Mouse (Mus musculus): ENCODE results near the gene Ywhag. TPM values are rescaled to one million over a fixed set of nuclear protein-coding genes. Genes with fewer than 3 reads are reported as not detected.

Ywhag gene
- polyA plus RNA-seq, 1 experiment from 2014 or later = 149 TPM

GRCm38 (mm10) chr5:135963280-135963627 is 28.8 kb upstream of the Ywhag start:
- Histone ChIP-seq H3K36me3 (no peaks in the 10 kb centered on the region), H3K27me3 (no peaks in the 10 kb centered on the region), H3K9ac (peak overlapping the region; percentile 85), H3K27ac (replicated peaks) (peak overlapping the region; percentile 95), H3K9me3 (replicated peaks) (no peaks in the 10 kb centered on the region), H3K4me3 (replicated peaks) (peak overlapping the region; percentile 71), H3K4me2 (replicated peaks) (peak overlapping the region; percentile 86), H3K4me1 (peaks cover 23% of the 10 kb centered on the region)
- WGBS = 6% methylated on average over 6 of the region's 6 CpGs
- no peak for ATAC-seq (ENCODE audit: insufficient number of reproducible peaks, low FRiP score, low TSS enrichment, low read depth)

- peak; percentile 96 for ATAC-seq (ENCODE audit: insufficient number of reproducible peaks, low FRiP score, low TSS enrichment, low read depth)
Measured at GRCm38 (mm10) chr5:135962492-135963279, 28.3 kb upstream of the Ywhag start.

GRCm38 (mm10) chr5:135962125-135962491 is 27.7 kb upstream of the Ywhag start:
- 0% methylated on average over 11 of the region's 11 CpGs for WGBS
- Histone ChIP-seq H3K9ac (no peak overlapping the region), H3K4me1 (peaks cover 25% of the 10 kb centered on the region), H3K4me3 (replicated peaks) (peak overlapping the region; percentile 71), H3K4me2 (replicated peaks) (peak overlapping the region; percentile 86), H3K36me3 (no peaks in the 10 kb centered on the region), H3K9me3 (replicated peaks) (no peaks in the 10 kb centered on the region), H3K27ac (replicated peaks) (peak overlapping the region; percentile 95), H3K27me3 (no peaks in the 10 kb centered on the region)
- ATAC-seq (ENCODE audit: insufficient number of reproducible peaks, low FRiP score, low TSS enrichment, low read depth) = no peak

More at GRCm38 (mm10) chr5:135962492-135963279, 28.3 kb upstream of the Ywhag start:
- Histone ChIP-seq H3K27me3 (no peaks in the 10 kb centered on the region), H3K4me1 (peaks cover 25% of the 10 kb centered on the region), H3K4me2 (replicated peaks) (peak overlapping the region; percentile 86), H3K9ac (peak overlapping the region; percentile 85), H3K27ac (replicated peaks) (peak overlapping the region; percentile 95), H3K4me3 (replicated peaks) (peak overlapping the region; percentile 71), H3K36me3 (no peaks in the 10 kb centered on the region), H3K9me3 (replicated peaks) (no peaks in the 10 kb centered on the region)
- under 1% methylated on average over 63 of the region's 64 CpGs for WGBS

- 0 out of 2 replicates have a peak overlapping the region, but pooled peaks have one; percentile 86 for H3K4me2 ChIP-seq (replicated peaks)
- H3K27ac ChIP-seq (replicated peaks) = peak overlapping the region; percentile 95
- WGBS = 93% methylated on average over 15 of the region's 15 CpGs
Measured at GRCm38 (mm10) chr5:135960909-135961635, 26.7 kb upstream of the Ywhag start.

GRCm38 (mm10) chr5:135959911-135960310 is 25.5 kb upstream of the Ywhag start:
- WGBS = 94% methylated on average over 7 of the region's 7 CpGs
- no peak overlapping the region for H3K4me3 ChIP-seq (replicated peaks)
- no peaks in the 10 kb centered on the region for H3K36me3 ChIP-seq
- peaks cover 17% of the 10 kb centered on the region for H3K4me1 ChIP-seq
- no peaks in the 10 kb centered on the region for H3K9me3 ChIP-seq (replicated peaks)
- no peak overlapping the region for H3K4me2 ChIP-seq (replicated peaks)
- no peak overlapping the region for H3K9ac ChIP-seq
- ATAC-seq (ENCODE audit: insufficient number of reproducible peaks, low FRiP score, low TSS enrichment, low read depth) = no peak
- H3K27me3 ChIP-seq = no peaks in the 10 kb centered on the region
- H3K27ac ChIP-seq (replicated peaks) = no peak overlapping the region; the same call in 1 of the 2 replicates

More at GRCm38 (mm10) chr5:135960909-135961635, 26.7 kb upstream of the Ywhag start:
- Histone ChIP-seq H3K9me3 (replicated peaks) (no peaks in the 10 kb centered on the region), H3K4me1 (peaks cover 25% of the 10 kb centered on the region), H3K9ac (no peak overlapping the region), H3K4me3 (replicated peaks) (no peak overlapping the region), H3K27me3 (no peaks in the 10 kb centered on the region), H3K36me3 (no peaks in the 10 kb centered on the region)
- no peak for ATAC-seq (ENCODE audit: insufficient number of reproducible peaks, low FRiP score, low TSS enrichment, low read depth)

- H3K9ac ChIP-seq = no peak overlapping the region
- H3K4me3 ChIP-seq (replicated peaks) = peak overlapping the region; percentile 41; the same call in 1 of the 2 replicates
- peak overlapping the region; percentile 52; the same call in 1 of the 2 replicates for H3K4me2 ChIP-seq (replicated peaks)
Measured at GRCm38 (mm10) chr5:135958367-135958766, 24.0 kb upstream of the Ywhag start.

GRCm38 (mm10) chr5:135957207-135957974 is 23.0 kb upstream of the Ywhag start:
- peak; percentile 87 for ATAC-seq (ENCODE audit: insufficient number of reproducible peaks, low FRiP score, low TSS enrichment, low read depth)
- 6% methylated on average over 28 of the region's 28 CpGs for WGBS

More at GRCm38 (mm10) chr5:135958367-135958766, 24.0 kb upstream of the Ywhag start:
- H3K4me1 ChIP-seq = peaks cover 17% of the 10 kb centered on the region
- no peak for ATAC-seq (ENCODE audit: insufficient number of reproducible peaks, low FRiP score, low TSS enrichment, low read depth)
- H3K9me3 ChIP-seq (replicated peaks) = no peaks in the 10 kb centered on the region
- H3K27me3 ChIP-seq = no peaks in the 10 kb centered on the region
- H3K27ac ChIP-seq (replicated peaks) = peak overlapping the region; percentile 92
- no peaks in the 10 kb centered on the region for H3K36me3 ChIP-seq
- WGBS = 91% methylated on average over 4 of the region's 4 CpGs

GRCm38 (mm10) chr5:135956300-135957206 is 22.1 kb upstream of the Ywhag start:
- WGBS = 77% methylated on average over 9 of the region's 9 CpGs
- no peak overlapping the region for H3K9ac ChIP-seq
- H3K36me3 ChIP-seq = no peaks in the 10 kb centered on the region
- peaks cover 6% of the 10 kb centered on the region for H3K4me1 ChIP-seq
- H3K27me3 ChIP-seq = no peaks in the 10 kb centered on the region
- ATAC-seq (ENCODE audit: insufficient number of reproducible peaks, low FRiP score, low TSS enrichment, low read depth) = no peak
- peak overlapping the region; percentile 41 for H3K4me3 ChIP-seq (replicated peaks)
- H3K27ac ChIP-seq (replicated peaks) = peak overlapping the region; percentile 92
- H3K4me2 ChIP-seq (replicated peaks) = peak overlapping the region; percentile 52
- no peaks in the 10 kb centered on the region for H3K9me3 ChIP-seq (replicated peaks)

More at GRCm38 (mm10) chr5:135957207-135957974, 23.0 kb upstream of the Ywhag start:
- no peaks in the 10 kb centered on the region for H3K36me3 ChIP-seq
- H3K27me3 ChIP-seq = no peaks in the 10 kb centered on the region
- H3K9ac ChIP-seq = peak overlapping the region; percentile 42
- H3K4me3 ChIP-seq (replicated peaks) = peak overlapping the region; percentile 41
- peak overlapping the region; percentile 92 for H3K27ac ChIP-seq (replicated peaks)
- no peaks in the 10 kb centered on the region for H3K9me3 ChIP-seq (replicated peaks)
- H3K4me1 ChIP-seq = peaks cover 11% of the 10 kb centered on the region
- H3K4me2 ChIP-seq (replicated peaks) = peak overlapping the region; percentile 52

- no peak overlapping the region for H3K4me3 ChIP-seq (replicated peaks)
- no peak overlapping the region for H3K4me2 ChIP-seq (replicated peaks)
- H3K36me3 ChIP-seq = no peaks in the 10 kb centered on the region
- no peak overlapping the region for H3K27ac ChIP-seq (replicated peaks)
- no peak overlapping the region for H3K9ac ChIP-seq
- 94% methylated on average over 2 of the region's 2 CpGs for WGBS
- no peaks in the 10 kb centered on the region for H3K27me3 ChIP-seq
- no peaks in the 10 kb centered on the region for H3K9me3 ChIP-seq (replicated peaks)
- ATAC-seq (ENCODE audit: insufficient number of reproducible peaks, low FRiP score, low TSS enrichment, low read depth) = no peak
- H3K4me1 ChIP-seq = no peaks in the 10 kb centered on the region; the same call in 1 of the 2 replicates
Measured at GRCm38 (mm10) chr5:135952830-135953229, 18.4 kb upstream of the Ywhag start.

GRCm38 (mm10) chr5:135951660-135952059 is 17.2 kb upstream of the Ywhag start:
- Histone ChIP-seq H3K4me3 (replicated peaks) (no peak overlapping the region), H3K27me3 (no peaks in the 10 kb centered on the region), H3K9me3 (replicated peaks) (no peaks in the 10 kb centered on the region), H3K4me2 (replicated peaks) (no peak overlapping the region), H3K27ac (replicated peaks) (no peak overlapping the region), H3K9ac (no peak overlapping the region), H3K4me1 (0 out of 2 replicates have a peak, but pooled peaks cover under 1% of the 10 kb centered on the region), H3K36me3 (no peaks in the 10 kb centered on the region)
- ATAC-seq (ENCODE audit: insufficient number of reproducible peaks, low FRiP score, low TSS enrichment, low read depth) = no peak
- 89% methylated on average over 2 of the region's 2 CpGs for WGBS
